Comparison of ENCODE assay signal across 16 mouse cellular contexts in genomic region chr1:88129091-88129490, GRCm38 (mm10). TPM values are rescaled to one million over a fixed set of nuclear protein-coding genes. Genes with fewer than 3 reads are reported as not detected.
"Had no signal": no experiment of that assay in that cellular context is flagged by ENCODE, and none has a peak within 500 bp of the region (broad histone marks: within the 10 kb centered on the region; RNA-seq: fewer than 3 reads in every experiment).

No protein-coding gene starts in this region.

RNA-seq across cellular contexts. Expression of gene Ugt1a6b, which starts 26.0 kb away (rescaled TPM):
- total RNA-seq: left cerebral cortex, adult 2 months had no signal

RNA-seq across cellular contexts. Expression of gene Ugt1a5, which starts 36.7 kb away (rescaled TPM):
- total RNA-seq: gastrocnemius, postnatal 25 days; heart, postnatal 4 days; layer of hippocampus, postnatal 10 days; layer of hippocampus, postnatal 25 days; left cerebral cortex, postnatal 36 days had no signal

RNA-seq across cellular contexts. Expression of gene Ugt1a8, which starts 41.5 kb away (rescaled TPM):
- total RNA-seq: gastrocnemius, adult 2 months; gastrocnemius, postnatal 10 days; gastrocnemius, postnatal 25 days; gastrocnemius, postnatal 4 days; granulocyte monocyte progenitor cell, adult 5-6 weeks; heart, adult 18-20 months; heart, adult 8-10 months; heart, postnatal 10 days; heart, postnatal 25 days; heart, postnatal 4 days; layer of hippocampus, adult 2 months; layer of hippocampus, postnatal 10 days; layer of hippocampus, postnatal 25 days; left cerebral cortex, adult 2 months; left cerebral cortex, postnatal 14 days; left cerebral cortex, postnatal 36 days had no signal
